ENCODE assay signal across 13 mouse cellular contexts in genomic region chr10:61496231-61496630, GRCm38 (mm10). TPM values are rescaled to one million over a fixed set of nuclear protein-coding genes. Genes with fewer than 3 reads are reported as not detected.
DNase-seq lines count a peak whose midpoint lies in the region; ATAC-seq lines count a peak whose summit lies in the region.
"Had no signal": no experiment of that assay in that cellular context is flagged by ENCODE, and none has a peak within 500 bp of the region (broad histone marks: within the 10 kb centered on the region; RNA-seq: fewer than 3 reads in every experiment).

No protein-coding gene starts in this region.

- no peaks in the 10 kb centered on the region for H3K4me1 ChIP-seq in forebrain, embryonic 14.5 days (ENCODE audit: control insufficient read depth, insufficient read depth, low read length)
- no peaks in the 10 kb centered on the region; the same call in none of the 2 replicates for H3K4me1 ChIP-seq in forebrain, embryonic 11.5 days (replicated peaks; ENCODE audit: control insufficient read depth, insufficient read depth, low read length)
- H3K4me1 ChIP-seq in kidney, embryonic 14.5 days (ENCODE audit: control insufficient read depth, insufficient read depth, low read length) = peaks cover 12% of the 10 kb centered on the region
- H3K4me1 ChIP-seq in embryonic facial prominence, embryonic 12.5 days = peaks cover 29% of the 10 kb centered on the region
- peaks cover 11% of the 10 kb centered on the region for H3K4me1 ChIP-seq in liver, embryonic 11.5 days (replicated peaks; ENCODE audit: control insufficient read depth, insufficient read depth, low read length)

- peak; percentile 50 for DNase-seq in forebrain, embryonic 14.5 days (ENCODE audit: low spot score)
- DNase-seq in forebrain, embryonic 11.5 days (ENCODE audit: low spot score) = no peak
- no peak for DNase-seq in kidney, postnatal 14 days
- no peak for DNase-seq in liver, embryonic 11.5 days (ENCODE audit: low spot score)
- no peak for DNase-seq in urinary bladder, postnatal 36 days (ENCODE audit: low spot score in 2 of 2)
- DNase-seq in thymus, postnatal 10 days (ENCODE audit: low spot score in 2 of 2) = no peak
- DNase-seq: adrenal gland, postnatal 36 days; kidney, adult 9 months; lung, postnatal 36 days had no signal

- no peak overlapping the region for H3K4me3 ChIP-seq in forebrain, embryonic 14.5 days (ENCODE audit: low read depth, low read length)
- no peak overlapping the region for H3K4me3 ChIP-seq in forebrain, embryonic 11.5 days (ENCODE audit: low read depth, low read length)
- no peak overlapping the region for H3K4me3 ChIP-seq in kidney, embryonic 14.5 days (ENCODE audit: low read length)
- no peak overlapping the region for H3K4me3 ChIP-seq in embryonic facial prominence, embryonic 12.5 days
- no peak overlapping the region for H3K4me3 ChIP-seq in liver, embryonic 11.5 days (ENCODE audit: low read depth, low read length)
- H3K4me3 ChIP-seq: left cerebral cortex, adult 2 months had no signal

- WGBS in forebrain, embryonic 14.5 days = 23% methylated on average over 9 of the region's 9 CpGs
- 53% methylated on average over 9 of the region's 9 CpGs for WGBS in forebrain, embryonic 11.5 days
- 37% methylated on average over 9 of the region's 9 CpGs for WGBS in kidney, embryonic 14.5 days
- WGBS in embryonic facial prominence, embryonic 12.5 days = 31% methylated on average over 9 of the region's 9 CpGs
- 68% methylated on average over 9 of the region's 9 CpGs for WGBS in liver, embryonic 11.5 days

- no peak overlapping the region for H3K9ac ChIP-seq in forebrain, embryonic 14.5 days (ENCODE audit: low read length)
- no peak overlapping the region; the same call in 1 of the 2 replicates for H3K9ac ChIP-seq in forebrain, embryonic 11.5 days (ENCODE audit: low read length)
- H3K9ac ChIP-seq in kidney, embryonic 14.5 days (ENCODE audit: low read depth, low read length) = no peak overlapping the region
- peak overlapping the region; percentile 12; the same call in 1 of the 2 replicates for H3K9ac ChIP-seq in embryonic facial prominence, embryonic 12.5 days
- no peak overlapping the region for H3K9ac ChIP-seq in liver, embryonic 11.5 days (ENCODE audit: low read depth, low read length)

- H3K27ac ChIP-seq in forebrain, embryonic 14.5 days (ENCODE audit: low read depth, low read length) = no peak overlapping the region
- no peak overlapping the region for H3K27ac ChIP-seq in forebrain, embryonic 11.5 days (ENCODE audit: low read depth, low read length)
- H3K27ac ChIP-seq in kidney, embryonic 14.5 days (ENCODE audit: low read depth, low read length) = peak overlapping the region; percentile 57; the same call in 1 of the 2 replicates
- peak overlapping the region; percentile 87 for H3K27ac ChIP-seq in embryonic facial prominence, embryonic 12.5 days
- peak overlapping the region; percentile 45; the same call in 1 of the 2 replicates for H3K27ac ChIP-seq in liver, embryonic 11.5 days (ENCODE audit: low read depth, low read length)
- H3K27ac ChIP-seq: left cerebral cortex, adult 2 months had no signal

- ATAC-seq in forebrain, embryonic 14.5 days = 0 out of 2 replicates have a peak, but pooled peaks have one; percentile 6
- ATAC-seq in forebrain, embryonic 11.5 days (replicated peaks; ENCODE audit: low FRiP score) = no peak
- no peak for ATAC-seq in kidney, embryonic 14.5 days (ENCODE audit: low FRiP score, low TSS enrichment)
- ATAC-seq in embryonic facial prominence, embryonic 12.5 days (ENCODE audit: insufficient number of reproducible peaks, insufficient read depth, low FRiP score, low TSS enrichment) = no peak
- ATAC-seq in liver, embryonic 11.5 days (replicated peaks; ENCODE audit: low FRiP score) = no peak
- ATAC-seq: Patski had no signal

- no peaks in the 10 kb centered on the region for H3K27me3 ChIP-seq in forebrain, embryonic 14.5 days (replicated peaks; ENCODE audit: control insufficient read depth, insufficient read depth, low read length)
- H3K27me3 ChIP-seq in forebrain, embryonic 11.5 days (ENCODE audit: control insufficient read depth, insufficient read depth, low read length) = no peaks in the 10 kb centered on the region
- H3K27me3 ChIP-seq in kidney, embryonic 14.5 days (ENCODE audit: control insufficient read depth, insufficient read depth, low read length) = no peaks in the 10 kb centered on the region
- no peaks in the 10 kb centered on the region for H3K27me3 ChIP-seq in embryonic facial prominence, embryonic 12.5 days
- no peaks in the 10 kb centered on the region for H3K27me3 ChIP-seq in liver, embryonic 11.5 days (replicated peaks; ENCODE audit: control insufficient read depth, insufficient read depth, low read length)
- H3K27me3 ChIP-seq: Patski had no signal

- H3K4me2 ChIP-seq in forebrain, embryonic 14.5 days (ENCODE audit: low read length) = no peak overlapping the region
- no peak overlapping the region for H3K4me2 ChIP-seq in forebrain, embryonic 11.5 days (ENCODE audit: low read depth, low read length, severe bottlenecking)
- no peak overlapping the region for H3K4me2 ChIP-seq in kidney, embryonic 14.5 days (replicated peaks; ENCODE audit: low read depth, low read length)
- H3K4me2 ChIP-seq in embryonic facial prominence, embryonic 12.5 days (replicated peaks) = no peak overlapping the region; the same call in 1 of the 2 replicates
- H3K4me2 ChIP-seq in liver, embryonic 11.5 days = no peak overlapping the region

- H3K36me3 ChIP-seq in forebrain, embryonic 14.5 days (ENCODE audit: control insufficient read depth, insufficient read depth, low read length) = no peaks in the 10 kb centered on the region
- no peaks in the 10 kb centered on the region for H3K36me3 ChIP-seq in forebrain, embryonic 11.5 days (ENCODE audit: control insufficient read depth, insufficient read depth, low read length)
- no peaks in the 10 kb centered on the region for H3K36me3 ChIP-seq in kidney, embryonic 14.5 days (ENCODE audit: control insufficient read depth, insufficient read depth, low read length)
- no peaks in the 10 kb centered on the region for H3K36me3 ChIP-seq in embryonic facial prominence, embryonic 12.5 days
- no peaks in the 10 kb centered on the region for H3K36me3 ChIP-seq in liver, embryonic 11.5 days (ENCODE audit: control insufficient read depth, insufficient read depth, low read length)

- H3K9me3 ChIP-seq in forebrain, embryonic 14.5 days (replicated peaks; ENCODE audit: control insufficient read depth, low read length) = no peaks in the 10 kb centered on the region
- no peaks in the 10 kb centered on the region for H3K9me3 ChIP-seq in forebrain, embryonic 11.5 days (ENCODE audit: control insufficient read depth, low read length)
- H3K9me3 ChIP-seq in kidney, embryonic 14.5 days (ENCODE audit: control insufficient read depth, low read length) = no peaks in the 10 kb centered on the region
- H3K9me3 ChIP-seq in embryonic facial prominence, embryonic 12.5 days = no peaks in the 10 kb centered on the region
- no peaks in the 10 kb centered on the region for H3K9me3 ChIP-seq in liver, embryonic 11.5 days (ENCODE audit: control insufficient read depth, low read length)

RNA-seq across cellular contexts. Expression of gene Lrrc20, which starts 20.6 kb away (rescaled TPM):
- polyA plus RNA-seq in forebrain, embryonic 14.5 days (2014; fragmentation: Nextera tagmentation; extraction: Ambion mirVana) = 21.3 TPM in 2 replicates
- polyA plus RNA-seq in forebrain, embryonic 11.5 days (2014; fragmentation: Nextera tagmentation; extraction: Ambion mirVana) = 14.6 and 15.0 TPM in 2 replicates
- polyA plus RNA-seq in kidney, embryonic 14.5 days (2014; fragmentation: Nextera tagmentation; extraction: Ambion mirVana) = 6.3 and 9.0 TPM in 2 replicates
- polyA plus RNA-seq in embryonic facial prominence, embryonic 12.5 days (2016; fragmentation: Nextera tagmentation; extraction: Ambion mirVana) = 10.9 and 12.7 TPM in 2 replicates
- 12.0 and 14.1 TPM in 2 replicates for polyA plus RNA-seq in liver, embryonic 11.5 days (2014; fragmentation: Nextera tagmentation; extraction: Ambion mirVana)

RNA-seq across cellular contexts. Expression of gene Eif4ebp2, which starts 43.8 kb away (rescaled TPM):
- 50.0 and 51.3 TPM in 2 replicates for polyA plus RNA-seq in forebrain, embryonic 14.5 days (2014; fragmentation: Nextera tagmentation; extraction: Ambion mirVana)
- 41.5 and 50.8 TPM in 2 replicates for polyA plus RNA-seq in forebrain, embryonic 11.5 days (2014; fragmentation: Nextera tagmentation; extraction: Ambion mirVana)
- 54.4 and 61.9 TPM in 2 replicates for polyA plus RNA-seq in kidney, embryonic 14.5 days (2014; fragmentation: Nextera tagmentation; extraction: Ambion mirVana)
- 60.4 and 64.9 TPM in 2 replicates for polyA plus RNA-seq in embryonic facial prominence, embryonic 12.5 days (2016; fragmentation: Nextera tagmentation; extraction: Ambion mirVana)
- polyA plus RNA-seq in liver, embryonic 11.5 days (2014; fragmentation: Nextera tagmentation; extraction: Ambion mirVana) = 27.1 and 33.3 TPM in 2 replicates

Comparison
In these comparisons a context has a peak if more than half of its experiments do, and no peak if none do; other contexts are left out.
1. H3K27ac ChIP-seq: peak in kidney, embryonic 14.5 days (single experiment), embryonic facial prominence, embryonic 12.5 days (single experiment) and liver, embryonic 11.5 days (single experiment); none in forebrain, embryonic 14.5 days (single experiment) and forebrain, embryonic 11.5 days (single experiment).